23 mouse cellular contexts compared by ENCODE assay signal in genomic region chr19:29099596-29099995, GRCm38 (mm10). TPM values are rescaled to one million over a fixed set of nuclear protein-coding genes. Genes with fewer than 3 reads are reported as not detected.
A peak's percentile ranks its signal among the peaks of the same experiment; 100 is the strongest.
DNase-seq lines count a peak whose midpoint lies in the region; ATAC-seq lines count a peak whose summit lies in the region.
"Had no signal": no experiment of that assay in that cellular context is flagged by ENCODE, and none has a peak within 500 bp of the region (broad histone marks: within the 10 kb centered on the region; RNA-seq: fewer than 3 reads in every experiment).

No protein-coding gene starts in this region.

- ATAC-seq in lung, embryonic 15.5 days (ENCODE audit: borderline replicate concordance, extremely low read depth, low FRiP score, low TSS enrichment), result no peak
- ATAC-seq: CD4-positive, CD25-positive, alpha-beta regulatory T cell, adult 4 months; forebrain, embryonic 16.5 days; hindbrain, embryonic 16.5 days; intestine, embryonic 16.5 days; midbrain, embryonic 13.5 days had no signal

- H3K4me1 ChIP-seq in lung, embryonic 15.5 days, result peaks cover 13% of the 10 kb centered on the region

- peak overlapping the region; percentile 77; the same call in 1 of the 2 replicates for H3K4me2 ChIP-seq in lung, embryonic 15.5 days

- H3K9me3 ChIP-seq in lung, embryonic 15.5 days, result no peaks in the 10 kb centered on the region
- H3K9me3 ChIP-seq: embryonic facial prominence, embryonic 12.5 days; heart, embryonic 10.5 days; liver, embryonic 13.5 days; megakaryocyte, embryonic 14.5 days; midbrain, embryonic 13.5 days had no signal

- H3K36me3 ChIP-seq in lung, embryonic 15.5 days, result no peaks in the 10 kb centered on the region
- H3K36me3 ChIP-seq: embryonic facial prominence, embryonic 12.5 days; heart, embryonic 10.5 days; midbrain, embryonic 13.5 days had no signal

- H3K27me3 ChIP-seq in lung, embryonic 15.5 days, result no peaks in the 10 kb centered on the region
- H3K27me3 ChIP-seq: embryonic facial prominence, embryonic 12.5 days; liver, embryonic 13.5 days; megakaryocyte, embryonic 14.5 days had no signal

- H3K27ac ChIP-seq in lung, embryonic 15.5 days, result no peak overlapping the region
- H3K27ac ChIP-seq: embryonic facial prominence, embryonic 12.5 days; left cerebral cortex, adult 2 months; liver, embryonic 13.5 days; midbrain, embryonic 13.5 days had no signal

- peak; percentile 27 for DNase-seq in cerebellum, adult 9-11 months
- DNase-seq in cerebellum, postnatal 25 days, result no peak
- peak; percentile 13 to 36 for DNase-seq in gastrocnemius, adult 8-10 months (ENCODE audit: low spot score in 2 of 2)
- no peak for DNase-seq in gastrocnemius, postnatal 36 days
- no peak for DNase-seq in lung, postnatal 14 days
- no peak for DNase-seq in spleen, adult 12 weeks (ENCODE audit: low spot score)
- DNase-seq: adrenal gland, postnatal 14 days; heart, postnatal 4 days; layer of hippocampus, adult 9-11 months; liver, embryonic 13.5 days; lung, adult 2 months; lung, postnatal 36 days; spleen, adult 18-20 months had no signal

- no peak overlapping the region for H3K4me3 ChIP-seq in lung, embryonic 15.5 days

- intact Hi-C loops in gastrocnemius, postnatal 36 days (cut with DNase I), result no loop called here

- 76% methylated on average over 4 of the region's 4 CpGs for WGBS in lung, embryonic 15.5 days

- no peak overlapping the region for H3K9ac ChIP-seq in lung, embryonic 15.5 days

RNA-seq across cellular contexts. Expression of gene Rcl1, which starts 1.6 kb away (rescaled TPM):
- 1 to 10 TPM; 5.0 to 8.5 (median 6.9) TPM for total RNA-seq in gastrocnemius, adult 8-10 months (2022)
- 10 to 100 TPM in 1 of 2 experiments, 1 to 10 TPM in 1; 4.8 to 11.0 TPM for total RNA-seq in gastrocnemius, postnatal 36 days (2021)
- 51.4 and 51.5 TPM in 2 replicates for polyA plus RNA-seq in lung, embryonic 15.5 days (2015; fragmentation: Nextera tagmentation; extraction: Ambion mirVana)

RNA-seq across cellular contexts. Expression of gene Ak3, which starts 51.8 kb away (rescaled TPM):
- 10 to 100 TPM; 32.4 to 42.5 (median 39.8) TPM for total RNA-seq in gastrocnemius, adult 8-10 months (2022)
- total RNA-seq in gastrocnemius, postnatal 36 days (2021), result 10 to 100 TPM; 47.4 to 49.0 TPM
- 71.4 and 80.3 TPM in 2 replicates for polyA plus RNA-seq in lung, embryonic 15.5 days (2015; fragmentation: Nextera tagmentation; extraction: Ambion mirVana)

Comparison
In these comparisons a context has a peak if more than half of its experiments do, and no peak if none do; other contexts are left out.
1. DNase-seq: peak in cerebellum, adult 9-11 months (single experiment) and gastrocnemius, adult 8-10 months (2 of 2); none in cerebellum, postnatal 25 days (0 of 2), gastrocnemius, postnatal 36 days (0 of 2), lung, postnatal 14 days (single experiment) and spleen, adult 12 weeks (single experiment).